Mouse (Mus musculus): ENCODE data around the gene Mesp1. TPM values are rescaled to one million over a fixed set of nuclear protein-coding genes. Genes with fewer than 3 reads are reported as not detected.

Mesp1 gene
- total and polyA plus RNA-seq, 3 experiments: not detected

Other genes starting within 250 kb of the Mesp1 start
- gene Rhcg, start 176.1 kb downstream of the Mesp1 start, total RNA-seq (2012; rRNA removed): not detected in 2 replicates
- gene Rhcg, start 176.1 kb downstream of the Mesp1 start, total RNA-seq (2014; rRNA removed): not detected in 2 replicates
- not detected in 2 replicates for gene Rhcg, start 176.1 kb downstream of the Mesp1 start, polyA plus RNA-seq (2012; ENCODE audit: insufficient read length, low read depth)
- 10.2 and 11.5 TPM in 2 replicates for gene Ticrr, start 133.6 kb downstream of the Mesp1 start, total RNA-seq (2012; rRNA removed)
- 4.8 and 8.3 TPM in 2 replicates for gene Ticrr, start 133.6 kb downstream of the Mesp1 start, total RNA-seq (2014; rRNA removed)
- gene Ticrr, start 133.6 kb downstream of the Mesp1 start, polyA plus RNA-seq (2012; ENCODE audit: insufficient read length, low read depth): 16.7 and 19.2 TPM in 2 replicates
- gene Kif7, start 78.1 kb downstream of the Mesp1 start, total RNA-seq (2012; rRNA removed): 7.1 and 8.1 TPM in 2 replicates
- gene Kif7, start 78.1 kb downstream of the Mesp1 start, total RNA-seq (2014; rRNA removed): 4.7 and 4.8 TPM in 2 replicates
- 7.4 and 8.1 TPM in 2 replicates for gene Kif7, start 78.1 kb downstream of the Mesp1 start, polyA plus RNA-seq (2012; ENCODE audit: insufficient read length, low read depth)
- 0.08 TPM in 1 of 2 replicates, not detected in the other for gene Plin1, start 60.9 kb downstream of the Mesp1 start, total RNA-seq (2012; rRNA removed)
- not detected in 2 replicates for gene Plin1, start 60.9 kb downstream of the Mesp1 start, total RNA-seq (2014; rRNA removed)
- not detected in 2 replicates for gene Plin1, start 60.9 kb downstream of the Mesp1 start, polyA plus RNA-seq (2012; ENCODE audit: insufficient read length, low read depth)
- 2.8 and 3.4 TPM in 2 replicates for gene Pex11a, start 50.7 kb downstream of the Mesp1 start, total RNA-seq (2012; rRNA removed)
- 1.5 and 2.1 TPM in 2 replicates for gene Pex11a, start 50.7 kb downstream of the Mesp1 start, total RNA-seq (2014; rRNA removed)
- 4.3 and 4.8 TPM in 2 replicates for gene Pex11a, start 50.7 kb downstream of the Mesp1 start, polyA plus RNA-seq (2012; ENCODE audit: insufficient read length, low read depth)
- 0.38 and 1.2 TPM in 2 replicates for gene Wdr93, start 50.6 kb downstream of the Mesp1 start, total RNA-seq (2012; rRNA removed)
- gene Wdr93, start 50.6 kb downstream of the Mesp1 start, total RNA-seq (2014; rRNA removed): 0.63 and 0.75 TPM in 2 replicates
- gene Wdr93, start 50.6 kb downstream of the Mesp1 start, polyA plus RNA-seq (2012; ENCODE audit: insufficient read length, low read depth): 0.85 and 1.3 TPM in 2 replicates
- not detected in 2 replicates for gene Mesp2, start 16.9 kb upstream of the Mesp1 start, total RNA-seq (2012; rRNA removed)
- not detected in 2 replicates for gene Mesp2, start 16.9 kb upstream of the Mesp1 start, total RNA-seq (2014; rRNA removed)
- gene Mesp2, start 16.9 kb upstream of the Mesp1 start, polyA plus RNA-seq (2012; ENCODE audit: insufficient read length, low read depth): not detected in 2 replicates
- 0.13 and 0.25 TPM in 2 replicates for gene Anpep, start 67.3 kb upstream of the Mesp1 start, total RNA-seq (2012; rRNA removed)
- not detected in 2 replicates for gene Anpep, start 67.3 kb upstream of the Mesp1 start, total RNA-seq (2014; rRNA removed)
- gene Anpep, start 67.3 kb upstream of the Mesp1 start, polyA plus RNA-seq (2012; ENCODE audit: insufficient read length, low read depth): 0.45 and 0.60 TPM in 2 replicates
- 11.8 and 12.7 TPM in 2 replicates for gene Ap3s2, start 126.9 kb upstream of the Mesp1 start, total RNA-seq (2012; rRNA removed)
- gene Ap3s2, start 126.9 kb upstream of the Mesp1 start, total RNA-seq (2014; rRNA removed): 14.4 and 14.9 TPM in 2 replicates
- 21.8 and 28.3 TPM in 2 replicates for gene Ap3s2, start 126.9 kb upstream of the Mesp1 start, polyA plus RNA-seq (2012; ENCODE audit: insufficient read length, low read depth)
- gene Arpin, start 141.6 kb upstream of the Mesp1 start, total RNA-seq (2012; rRNA removed): not detected in 2 replicates
- not detected in 2 replicates for gene Arpin, start 141.6 kb upstream of the Mesp1 start, total RNA-seq (2014; rRNA removed)
- gene Arpin, start 141.6 kb upstream of the Mesp1 start, polyA plus RNA-seq (2012; ENCODE audit: insufficient read length, low read depth): not detected in 2 replicates
- gene Zfp710, start 231.0 kb upstream of the Mesp1 start, total RNA-seq (2012; rRNA removed): 16.2 and 16.3 TPM in 2 replicates
- 6.1 and 7.6 TPM in 2 replicates for gene Zfp710, start 231.0 kb upstream of the Mesp1 start, total RNA-seq (2014; rRNA removed)
- 12.1 and 14.4 TPM in 2 replicates for gene Zfp710, start 231.0 kb upstream of the Mesp1 start, polyA plus RNA-seq (2012; ENCODE audit: insufficient read length, low read depth)